Mouse (Mus musculus): ENCODE data around the gene Nxph4. TPM values are rescaled to one million over a fixed set of nuclear protein-coding genes. Genes with fewer than 3 reads are reported as not detected.

Gene Nxph4
- polyA plus RNA-seq, 1 experiment from 2014 or later = 5.2 TPM

DNA sequence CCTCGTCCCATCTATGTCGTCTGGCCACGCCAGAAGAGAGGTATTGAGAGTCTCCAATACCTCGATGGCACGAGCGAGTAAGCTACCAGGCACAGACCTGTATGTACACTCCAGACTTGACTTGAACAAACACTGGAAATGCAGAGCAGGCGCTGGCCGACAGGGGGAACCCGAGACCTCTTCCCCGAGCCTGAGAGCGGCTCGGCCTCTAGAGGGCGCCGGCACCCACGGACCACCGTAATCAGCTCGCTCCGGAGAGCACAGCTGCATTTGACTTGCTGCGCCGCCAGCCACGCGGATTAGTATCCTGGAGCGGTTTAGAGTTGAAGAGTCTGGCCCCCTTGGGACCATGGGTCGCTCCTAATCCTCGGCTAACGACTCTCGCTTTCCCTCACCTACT lies 21.5 kb downstream of the Nxph4 start:
- Histone ChIP-seq H3K36me3 (replicated peaks) (peaks cover 9% of the 10 kb centered on the region), H3K4me3 (peak overlapping the region; percentile 64), H3K9me3 (no peaks in the 10 kb centered on the region), H3K4me1 (peaks cover 100% of the 10 kb centered on the region), H3K27me3 (replicated peaks; ENCODE audit: low read depth, poor library complexity, severe bottlenecking) (peaks cover 99% of the 10 kb centered on the region), H3K27ac (replicated peaks) (peak overlapping the region; percentile 83; the same call in 1 of the 2 replicates)
- peak; percentile 97 for DNase-seq (ENCODE audit: low spot score)
- WGBS = under 1% methylated on average over 27 of the region's 27 CpGs

GRCm38 (mm10) chr10:127512307-127512666 lies 22.1 kb downstream of the Nxph4 start:
- Histone ChIP-seq H3K27me3 (replicated peaks; ENCODE audit: low read depth, poor library complexity, severe bottlenecking) (peaks cover 99% of the 10 kb centered on the region), H3K36me3 (replicated peaks) (peaks cover 4% of the 10 kb centered on the region), H3K4me1 (peaks cover 95% of the 10 kb centered on the region), H3K27ac (replicated peaks) (peak overlapping the region; percentile 83), H3K4me3 (peak overlapping the region; percentile 64), H3K9me3 (no peaks in the 10 kb centered on the region)
- 2% methylated on average over 7 of the region's 7 CpGs for WGBS
- DNase-seq (ENCODE audit: low spot score) = no peak

DNA sequence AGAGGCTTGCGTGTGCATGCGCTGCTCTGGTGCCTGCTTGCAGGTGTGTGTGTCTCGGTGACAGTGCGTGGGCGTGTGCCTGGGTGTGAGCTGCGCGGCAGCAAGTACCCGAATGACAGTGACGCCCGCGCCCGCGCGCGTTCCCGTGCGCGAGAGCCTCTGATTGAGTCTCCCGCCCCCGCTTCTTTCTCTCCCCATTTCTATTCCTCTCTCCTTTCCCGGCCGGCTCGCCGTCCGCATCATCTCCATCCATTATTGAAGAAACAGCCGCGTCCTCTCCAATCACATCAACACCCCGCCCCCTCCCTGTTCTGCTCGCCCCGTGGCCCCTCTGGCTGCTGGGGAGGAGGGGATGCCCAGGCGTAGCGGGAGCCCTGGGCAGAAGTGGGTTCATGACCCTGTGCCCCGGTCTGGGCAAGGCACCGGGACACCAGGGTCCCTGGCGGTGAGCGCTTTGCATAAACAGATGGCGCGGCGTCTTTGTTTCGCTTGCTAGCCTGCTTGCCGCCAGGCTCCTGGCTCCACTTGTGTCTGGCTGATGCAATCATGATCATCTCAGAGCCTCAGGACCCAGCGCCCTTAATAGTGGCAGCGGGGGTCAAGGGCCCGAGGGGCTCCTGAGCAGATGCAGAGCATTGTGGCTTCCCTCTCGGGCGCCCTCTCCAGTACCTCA lies 22.6 kb downstream of the Nxph4 start:
- WGBS = under 1% methylated on average over 46 of the region's 46 CpGs
- peaks cover 90% of the 10 kb centered on the region for H3K4me1 ChIP-seq
- H3K27ac ChIP-seq (replicated peaks) = peak overlapping the region; percentile 83
- peak overlapping the region; percentile 64 for H3K4me3 ChIP-seq
- no peaks in the 10 kb centered on the region for H3K9me3 ChIP-seq
- H3K27me3 ChIP-seq (replicated peaks; ENCODE audit: low read depth, poor library complexity, severe bottlenecking) = peaks cover 99% of the 10 kb centered on the region
- no peaks in the 10 kb centered on the region; the same call in 1 of the 2 replicates for H3K36me3 ChIP-seq (replicated peaks)
- peak; percentile 74 for DNase-seq (ENCODE audit: low spot score)

DNA sequence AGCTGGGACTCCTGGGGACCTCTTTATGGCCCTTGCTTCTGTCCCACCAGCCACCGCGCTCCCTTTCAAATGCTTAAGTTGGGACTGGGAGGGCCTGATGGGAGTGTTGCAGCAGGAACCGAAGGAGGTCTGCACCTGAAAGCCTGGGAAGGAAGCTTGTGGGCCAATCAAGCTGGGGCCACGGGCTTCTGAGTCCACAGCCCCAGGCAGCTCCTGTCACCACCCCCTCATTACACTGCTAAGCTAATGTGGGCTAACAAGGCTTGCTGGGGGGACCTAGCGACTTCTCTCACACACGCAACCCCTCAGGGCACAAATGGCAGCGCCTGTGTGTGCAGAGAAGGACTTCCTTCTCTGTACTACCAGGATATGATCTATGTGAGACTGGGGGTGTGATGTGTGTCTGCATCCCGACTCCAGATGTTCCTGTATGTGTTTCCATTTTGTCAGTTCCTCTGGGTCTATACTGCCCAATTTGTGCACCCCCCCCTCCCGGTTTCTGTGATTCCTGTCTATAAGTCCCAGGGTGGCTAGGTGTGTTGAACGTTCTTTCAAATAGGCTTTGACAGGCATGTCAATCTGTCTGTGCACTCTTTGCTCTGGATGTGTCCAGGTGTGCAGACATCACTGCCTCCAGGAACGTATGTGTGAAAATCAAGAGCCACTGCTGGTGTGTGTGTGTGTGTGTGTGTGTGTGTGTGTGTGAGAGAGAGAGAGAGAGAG lies 23.3 kb downstream of the Nxph4 start:
- no peaks in the 10 kb centered on the region; the same call in 1 of the 2 replicates for H3K36me3 ChIP-seq (replicated peaks)
- H3K4me3 ChIP-seq = peak overlapping the region; percentile 64
- peak; percentile 39 for DNase-seq (ENCODE audit: low spot score)
- 2% methylated on average over 11 of the region's 11 CpGs for WGBS
- peaks cover 99% of the 10 kb centered on the region for H3K27me3 ChIP-seq (replicated peaks; ENCODE audit: low read depth, poor library complexity, severe bottlenecking)
- H3K4me1 ChIP-seq = peaks cover 82% of the 10 kb centered on the region
- H3K9me3 ChIP-seq = no peaks in the 10 kb centered on the region
- 0 out of 2 replicates have a peak overlapping the region, but pooled peaks have one; percentile 2 for H3K27ac ChIP-seq (replicated peaks)

GRCm38 (mm10) chr10:127509837-127510701 lies 24.3 kb downstream of the Nxph4 start:
- Histone ChIP-seq H3K9me3 (no peaks in the 10 kb centered on the region), H3K27me3 (replicated peaks; ENCODE audit: low read depth, poor library complexity, severe bottlenecking) (peaks cover 96% of the 10 kb centered on the region), H3K4me3 (peak overlapping the region; percentile 60), H3K4me1 (peaks cover 73% of the 10 kb centered on the region), H3K27ac (replicated peaks) (peak overlapping the region; percentile 70), H3K36me3 (replicated peaks) (no peaks in the 10 kb centered on the region; the same call in 1 of the 2 replicates)
- 3% methylated on average over 17 of the region's 17 CpGs for WGBS
- peak; percentile 26 for DNase-seq (ENCODE audit: low spot score)

GRCm38 (mm10) chr10:127509051-127509836 lies 25.1 kb downstream of the Nxph4 start:
- under 1% methylated on average over 35 of the region's 35 CpGs for WGBS
- Histone ChIP-seq H3K27me3 (replicated peaks; ENCODE audit: low read depth, poor library complexity, severe bottlenecking) (peaks cover 88% of the 10 kb centered on the region), H3K4me1 (peaks cover 64% of the 10 kb centered on the region)

DNA sequence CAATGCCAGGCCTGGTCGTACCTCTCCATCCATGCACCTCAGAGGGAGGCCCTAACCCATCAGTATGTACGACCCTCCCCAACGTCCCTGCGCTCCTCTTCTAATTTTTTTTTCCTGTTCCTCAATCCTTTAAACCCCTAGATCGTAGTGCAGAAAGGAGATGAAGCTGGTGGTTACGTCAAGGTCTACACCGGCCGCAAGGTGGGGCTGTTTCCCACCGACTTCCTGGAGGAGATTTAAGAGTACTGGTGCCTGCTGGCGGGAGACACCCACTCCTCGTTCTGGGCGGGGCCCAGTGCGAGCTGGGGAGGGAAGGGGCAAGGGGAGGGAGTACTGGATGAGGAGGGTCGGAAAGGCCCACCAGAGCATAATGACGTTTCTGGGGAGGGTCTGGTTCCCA lies 26.1 kb downstream of the Nxph4 start:
- Histone ChIP-seq H3K27me3 (replicated peaks; ENCODE audit: low read depth, poor library complexity, severe bottlenecking) (peaks cover 78% of the 10 kb centered on the region), H3K4me3 (peak overlapping the region; percentile 60), H3K9me3 (no peaks in the 10 kb centered on the region), H3K4me1 (peaks cover 54% of the 10 kb centered on the region), H3K36me3 (replicated peaks) (peaks cover 6% of the 10 kb centered on the region), H3K27ac (replicated peaks) (no peak overlapping the region)
- DNase-seq (ENCODE audit: low spot score) = peak; percentile 86
- 2% methylated on average over 15 of the region's 15 CpGs for WGBS

More at GRCm38 (mm10) chr10:127509051-127509836, 25.1 kb downstream of the Nxph4 start:
- Histone ChIP-seq H3K27ac (replicated peaks) (peak overlapping the region; percentile 70), H3K36me3 (replicated peaks) (no peaks in the 10 kb centered on the region; the same call in 1 of the 2 replicates), H3K9me3 (no peaks in the 10 kb centered on the region), H3K4me3 (peak overlapping the region; percentile 60)
- DNase-seq (ENCODE audit: low spot score) = peak; percentile 96

GRCm38 (mm10) chr10:127500894-127501893 lies 33.2 kb downstream of the Nxph4 start, which contains the start of gene Stac3:
Stac3 (plus strand) TSS chr10:127501686.
- peaks cover 9% of the 10 kb centered on the region for H3K27me3 ChIP-seq (replicated peaks; ENCODE audit: low read depth, poor library complexity, severe bottlenecking)
- 68% methylated on average over 13 of the region's 13 CpGs for WGBS
- peaks cover 59% of the 10 kb centered on the region for H3K36me3 ChIP-seq (replicated peaks)
- no peak for DNase-seq (ENCODE audit: low spot score)
- H3K4me3 ChIP-seq = no peak within 1 kb of the TSS
- H3K4me1 ChIP-seq = peaks cover 10% of the 10 kb centered on the region
- H3K27ac ChIP-seq (replicated peaks) = no peak within 1 kb of the TSS; the same call in 1 of the 2 replicates
- no peaks in the 10 kb centered on the region for H3K9me3 ChIP-seq

DNA sequence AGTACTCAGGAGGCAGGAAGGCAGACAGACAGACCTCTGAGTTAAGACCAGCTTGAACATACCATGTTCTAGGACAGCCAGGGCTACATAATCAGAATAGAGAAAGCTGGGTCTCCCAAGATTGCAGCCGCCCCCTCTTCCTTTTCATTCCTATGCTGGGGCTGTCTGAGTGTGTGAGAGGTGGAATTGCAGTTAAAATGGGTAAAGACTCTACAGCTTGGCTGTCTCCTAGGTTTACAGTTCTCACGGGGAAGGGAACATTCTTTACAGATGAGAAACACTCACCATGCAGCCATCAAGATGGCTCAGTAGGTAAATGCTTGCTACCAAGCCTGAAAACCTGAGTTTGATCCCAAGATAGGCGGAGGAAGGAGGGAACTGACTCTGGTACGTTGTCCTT lies 34.3 kb downstream of the Nxph4 start:
- no peak overlapping the region for H3K27ac ChIP-seq (replicated peaks)
- no peaks in the 10 kb centered on the region; the same call in 1 of the 2 replicates for H3K27me3 ChIP-seq (replicated peaks; ENCODE audit: low read depth, poor library complexity, severe bottlenecking)
- DNase-seq (ENCODE audit: low spot score) = no peak
- H3K9me3 ChIP-seq = no peaks in the 10 kb centered on the region
- H3K4me1 ChIP-seq = peaks cover 10% of the 10 kb centered on the region
- no peak overlapping the region for H3K4me3 ChIP-seq
- WGBS = 89% methylated on average over 4 of the region's 4 CpGs
- peaks cover 70% of the 10 kb centered on the region for H3K36me3 ChIP-seq (replicated peaks)

GRCm38 (mm10) chr10:127499516-127499915 lies 34.8 kb downstream of the Nxph4 start:
- peaks cover 76% of the 10 kb centered on the region for H3K36me3 ChIP-seq (replicated peaks)

GRCm38 (mm10) chr10:127496156-127496555 lies 38.2 kb downstream of the Nxph4 start:
- no peak overlapping the region for H3K27ac ChIP-seq (replicated peaks)
- 94% methylated on average over 3 of the region's 3 CpGs for WGBS
- DNase-seq (ENCODE audit: low spot score) = no peak
- peaks cover 17% of the 10 kb centered on the region for H3K4me1 ChIP-seq
- H3K36me3 ChIP-seq (replicated peaks) = peaks cover 100% of the 10 kb centered on the region
- H3K9me3 ChIP-seq = no peaks in the 10 kb centered on the region
- no peaks in the 10 kb centered on the region for H3K27me3 ChIP-seq (replicated peaks; ENCODE audit: low read depth, poor library complexity, severe bottlenecking)
- no peak overlapping the region for H3K4me3 ChIP-seq

More at GRCm38 (mm10) chr10:127499516-127499915, 34.8 kb downstream of the Nxph4 start:
- no peaks in the 10 kb centered on the region for H3K27me3 ChIP-seq (replicated peaks; ENCODE audit: low read depth, poor library complexity, severe bottlenecking)
- H3K27ac ChIP-seq (replicated peaks) = no peak overlapping the region
- peaks cover 10% of the 10 kb centered on the region for H3K4me1 ChIP-seq
- WGBS = 82% methylated on average over 5 of the region's 5 CpGs
- DNase-seq (ENCODE audit: low spot score) = no peak
- H3K9me3 ChIP-seq = no peaks in the 10 kb centered on the region
- H3K4me3 ChIP-seq = no peak overlapping the region
